Mouse (Mus musculus) thymus, adult 2 months (tissue): ENCODE data around the gene Cnmd. TPM values are rescaled to one million over a fixed set of nuclear protein-coding genes. Genes with fewer than 3 reads are reported as not detected.
A peak's percentile ranks its signal among the peaks of the same experiment; 100 is the strongest.

Source experiments
- DNase-seq: peaks from one replicate; pipeline ENCODE4 v3.0.0; 2021
- H3K27ac ChIP-seq: fragments of 200-500 bp; 2 replicates; pipeline ENCODE4 v1.5.1; 2012; ENCODE audit warnings: low read length, control low read depth; ENCODE audit not compliant: control insufficient read depth, insufficient read depth
- H3K27me3 ChIP-seq: fragments of 200-500 bp; 2 replicates; pipeline ENCODE4 v1.6.1; 2012; ENCODE audit warnings: mild to moderate bottlenecking, low read length, moderate library complexity, mixed read lengths; ENCODE audit not compliant: control insufficient read depth, insufficient read depth
- H3K36me3 ChIP-seq: fragments of 200-500 bp; 2 replicates; pipeline ENCODE4 v1.6.1; 2012; ENCODE audit warnings: mild to moderate bottlenecking, low read length, moderate library complexity; ENCODE audit not compliant: control insufficient read depth, insufficient read depth
- H3K4me1 ChIP-seq: fragments of 200-500 bp; replicated peaks from 2 replicates; pipeline ENCODE4 v1.6.1; 2012; ENCODE audit warnings: low read length; ENCODE audit not compliant: control insufficient read depth, insufficient read depth
- H3K4me3 ChIP-seq: fragments of 200-500 bp; 2 replicates; pipeline ENCODE4 v1.5.1; 2012; ENCODE audit warnings: mild to moderate bottlenecking, low read length, control low read depth, moderate library complexity; ENCODE audit not compliant: control insufficient read depth, insufficient read depth
- CTCF ChIP-seq: fragments of 200-500 bp; IDR thresholded peaks from 2 replicates; pipeline ENCODE4 v1.5.1; 2012; ENCODE audit warnings: mild to moderate bottlenecking, control low read depth, low read length, moderate library complexity, borderline replicate concordance; ENCODE audit not compliant: control insufficient read depth, poor library complexity, insufficient read depth; ENCODE audit errors: extremely low read depth
- POLR2A ChIP-seq: fragments of 200-500 bp; IDR thresholded peaks from 2 replicates; pipeline ENCODE4 v1.6.1; 2012; ENCODE audit warnings: mild to moderate bottlenecking, low read length, control low read depth, moderate library complexity; ENCODE audit not compliant: control insufficient read depth, poor library complexity, insufficient read depth; ENCODE audit errors: extremely low read depth
- WGBS: fragments of 180-500 bp; shearing (Covaris S2); methylation state at CpG from one replicate; pipeline ENCODE4 v1.1.7; 2018; 5-methylcytosine and 5-hydroxymethylcytosine counted together
- polyA plus RNA-seq: library from polyadenylated mRNA; depleted of rRNA; stranded (reverse); fragments of >200 nt; gene quantifications from 2 replicates; pipeline ENCODE4 v1.2.3, GENCODE M21; 2012; rRNA removed

Cnmd gene
- polyA plus RNA-seq, 1 experiment: 1.4 TPM

- Histone ChIP-seq H3K36me3 (peaks cover 29% of the 10 kb centered on the region), H3K27me3 (no peaks in the 10 kb centered on the region), H3K4me1 (peaks cover 3% of the 10 kb centered on the region; the same call in 1 of the 2 replicates), H3K27ac (no peak overlapping the region), H3K4me3 (no peak overlapping the region)
- TF ChIP-seq CTCF: no peak
- TF ChIP-seq POLR2A: no peak
- WGBS: 70% methylated on average over 5 of the region's 5 CpGs
- no peak for DNase-seq
Observed at GRCm38 (mm10) chr14:79594069-79594468, 67.9 kb downstream of the Cnmd start.

- Histone ChIP-seq H3K27ac (no peak overlapping the region), H3K27me3 (no peaks in the 10 kb centered on the region), H3K36me3 (peaks cover 13% of the 10 kb centered on the region), H3K4me3 (no peak overlapping the region), H3K4me1 (peaks cover 6% of the 10 kb centered on the region)
- WGBS: 90% methylated on average over 2 of the region's 2 CpGs
- no peak for DNase-seq
- TF ChIP-seq POLR2A (no peak), CTCF (no peak)
Observed at GRCm38 (mm10) chr14:79591611-79592010, 70.4 kb downstream of the Cnmd start.

GRCm38 (mm10) chr14:79590916-79591315, 71.1 kb downstream of the Cnmd start:
- DNase-seq: no peak
- TF ChIP-seq CTCF (no peak), POLR2A (no peak)
- 65% methylated on average over 8 of the region's 8 CpGs for WGBS

GRCm38 (mm10) chr14:79589401-79589800, 72.6 kb downstream of the Cnmd start:
- Histone ChIP-seq H3K36me3 (no peaks in the 10 kb centered on the region), H3K4me1 (peaks cover 6% of the 10 kb centered on the region), H3K27ac (no peak overlapping the region), H3K27me3 (no peaks in the 10 kb centered on the region), H3K4me3 (no peak overlapping the region)
- DNase-seq: no peak
- TF ChIP-seq CTCF (no peak), POLR2A (no peak)
- WGBS: 95% methylated on average over 6 of the region's 6 CpGs

More at GRCm38 (mm10) chr14:79590916-79591315, 71.1 kb downstream of the Cnmd start:
- Histone ChIP-seq H3K27me3 (no peaks in the 10 kb centered on the region), H3K36me3 (peaks cover 6% of the 10 kb centered on the region), H3K4me1 (peaks cover 6% of the 10 kb centered on the region), H3K27ac (peak overlapping the region; percentile 31; the same call in 1 of the 2 replicates), H3K4me3 (no peak overlapping the region)

GRCm38 (mm10) chr14:79588534-79588951, 73.4 kb downstream of the Cnmd start:
- no peak overlapping the region for H3K4me3 ChIP-seq
- DNase-seq: no peak
- WGBS: 94% methylated on average over 9 of the region's 9 CpGs
- TF ChIP-seq CTCF: no peak
- no peak for TF ChIP-seq POLR2A
- H3K4me1 ChIP-seq: peaks cover 6% of the 10 kb centered on the region
- H3K36me3 ChIP-seq: peaks cover under 1% of the 10 kb centered on the region; the same call in 1 of the 2 replicates
- no peaks in the 10 kb centered on the region for H3K27me3 ChIP-seq
- H3K27ac ChIP-seq: no peak overlapping the region

- peaks cover 8% of the 10 kb centered on the region for H3K36me3 ChIP-seq
- H3K4me1 ChIP-seq: peaks cover 6% of the 10 kb centered on the region
- TF ChIP-seq CTCF: no peak
- TF ChIP-seq POLR2A: no peak
- no peak for DNase-seq
- WGBS: under 1% methylated on average over 9 of the region's 9 CpGs
- peak overlapping the region; percentile 32; the same call in 1 of the 2 replicates for H3K27ac ChIP-seq
- no peaks in the 10 kb centered on the region for H3K27me3 ChIP-seq
- peak overlapping the region; percentile 65 for H3K4me3 ChIP-seq
Observed at GRCm38 (mm10) chr14:79587852-79588229, 74.1 kb downstream of the Cnmd start.

Other genes starting within 250 kb of the Cnmd start
- gene Kbtbd7, start 235.7 kb downstream of the Cnmd start, polyA plus RNA-seq: 8.9 and 10.1 TPM in 2 replicates
- gene Kbtbd6, start 210.3 kb downstream of the Cnmd start, polyA plus RNA-seq: 6.8 and 9.7 TPM in 2 replicates
- gene Elf1, start 181.0 kb downstream of the Cnmd start, polyA plus RNA-seq: 71.4 and 75.9 TPM in 2 replicates
- gene Wbp4, start 180.7 kb downstream of the Cnmd start, polyA plus RNA-seq: 7.3 TPM in 2 replicates
- gene Sugt1, start 74.5 kb downstream of the Cnmd start, polyA plus RNA-seq: 6.2 and 10.2 TPM in 2 replicates
- gene Pcdh8, start 109.1 kb upstream of the Cnmd start, polyA plus RNA-seq: 0.38 and 0.39 TPM in 2 replicates